Mouse (Mus musculus) myocyte (in vitro differentiated cells): ENCODE results near the gene Ly6g6d. TPM values are rescaled to one million over a fixed set of nuclear protein-coding genes. Genes with fewer than 3 reads are reported as not detected.

Source experiments
- H3K27me3 ChIP-seq: one replicate; pipeline ENCODE4 v1.6.1; 2011; ENCODE audit not compliant: control insufficient read depth, insufficient read depth, insufficient read length
- H3K36me3 ChIP-seq: one replicate; pipeline ENCODE4 v1.6.1; 2011; ENCODE audit not compliant: control insufficient read depth, insufficient read depth
- H3K4me2 ChIP-seq: one replicate; pipeline ENCODE4 v1.6.1; 2011; ENCODE audit warnings: low read depth, control low read depth
- H3K4me3 ChIP-seq: one replicate; pipeline ENCODE4 v1.5.1; 2011; ENCODE audit warnings: mild to moderate bottlenecking, control low read depth, moderate library complexity
- H3K79me2 ChIP-seq: one replicate; pipeline ENCODE4 v1.6.1; 2011; ENCODE audit not compliant: control insufficient read depth, insufficient read depth
- H3ac ChIP-seq: one replicate; pipeline ENCODE4 v1.6.1; 2011; ENCODE audit not compliant: control insufficient read depth, insufficient read length
- CEBPB ChIP-seq: IDR thresholded peaks from 2 replicates; pipeline ENCODE4 v1.6.1; 2011; ENCODE audit warnings: mild to moderate bottlenecking, moderate library complexity; ENCODE audit not compliant: poor library complexity, insufficient read depth, severe bottlenecking
- E2F4 ChIP-seq: IDR thresholded peaks from one replicate; pipeline ENCODE4 v1.6.1; 2011; ENCODE audit warnings: mild to moderate bottlenecking, control low read depth, moderate library complexity; ENCODE audit not compliant: insufficient read depth
- MAX ChIP-seq: IDR thresholded peaks from one replicate; pipeline ENCODE4 v1.6.1; 2011; ENCODE audit warnings: low read depth, mild to moderate bottlenecking, control low read depth
- MYOD1 ChIP-seq, 3 experiments: IDR thresholded peaks; one replicate each; pipeline ENCODE4 v1.6.1; 2011; ENCODE audit warnings: control low read depth in 2 of 3, low read depth in 2 of 3, mild to moderate bottlenecking in 2 of 3, moderate library complexity in 1 of 3; ENCODE audit not compliant: insufficient read length in 2 of 3, control insufficient read depth in 1 of 3
- MYOG ChIP-seq, 3 experiments: IDR thresholded peaks; one replicate each; pipeline ENCODE4 v1.6.1; 2011; ENCODE audit warnings: control low read depth in 2 of 3, low read depth in 2 of 3, mild to moderate bottlenecking in 2 of 3; ENCODE audit not compliant: insufficient read length in 2 of 3, control insufficient read depth in 1 of 3, insufficient read depth in 1 of 3
- POLR2A ChIP-seq: IDR thresholded peaks from one replicate; pipeline ENCODE4 v1.6.1; 2011; ENCODE audit warnings: low read depth, mild to moderate bottlenecking, control low read depth, moderate library complexity; ENCODE audit not compliant: insufficient read length
- POLR2AphosphoS2 ChIP-seq: IDR thresholded peaks from one replicate; pipeline ENCODE4 v1.6.1; 2011; ENCODE audit warnings: low read depth, control low read depth; ENCODE audit not compliant: insufficient read length
- REST ChIP-seq: IDR thresholded peaks from one replicate; pipeline ENCODE4 v1.6.1; 2011; ENCODE audit warnings: mild to moderate bottlenecking, control low read depth, moderate library complexity; ENCODE audit not compliant: insufficient read depth, insufficient read length
- SRF ChIP-seq: IDR thresholded peaks from one replicate; pipeline ENCODE4 v1.6.1; 2011; ENCODE audit warnings: low read depth; ENCODE audit not compliant: control insufficient read depth, insufficient read length
- TCF12 ChIP-seq: IDR thresholded peaks from one replicate; pipeline ENCODE4 v1.6.1; 2011; ENCODE audit warnings: mild to moderate bottlenecking, control low read depth; ENCODE audit not compliant: poor library complexity, insufficient read depth, severe bottlenecking
- TCF3 ChIP-seq: IDR thresholded peaks from one replicate; pipeline ENCODE4 v1.6.1; 2011; ENCODE audit warnings: low read depth, control low read depth; ENCODE audit not compliant: insufficient read length
- USF1 ChIP-seq: IDR thresholded peaks from one replicate; pipeline ENCODE4 v1.6.1; 2011; ENCODE audit warnings: low read depth, mild to moderate bottlenecking, control low read depth, moderate library complexity
- polyA plus RNA-seq: library from polyadenylated mRNA; unstranded; fragments of >200 nt; fragmentation: generic; extraction: Trizol; gene quantifications from one replicate; pipeline ENCODE4 v1.2.1, GENCODE M21; 2012; ENCODE audit warnings: missing spikeins

Ly6g6d gene
- polyA plus RNA-seq, 1 experiment, result not detected

DNA sequence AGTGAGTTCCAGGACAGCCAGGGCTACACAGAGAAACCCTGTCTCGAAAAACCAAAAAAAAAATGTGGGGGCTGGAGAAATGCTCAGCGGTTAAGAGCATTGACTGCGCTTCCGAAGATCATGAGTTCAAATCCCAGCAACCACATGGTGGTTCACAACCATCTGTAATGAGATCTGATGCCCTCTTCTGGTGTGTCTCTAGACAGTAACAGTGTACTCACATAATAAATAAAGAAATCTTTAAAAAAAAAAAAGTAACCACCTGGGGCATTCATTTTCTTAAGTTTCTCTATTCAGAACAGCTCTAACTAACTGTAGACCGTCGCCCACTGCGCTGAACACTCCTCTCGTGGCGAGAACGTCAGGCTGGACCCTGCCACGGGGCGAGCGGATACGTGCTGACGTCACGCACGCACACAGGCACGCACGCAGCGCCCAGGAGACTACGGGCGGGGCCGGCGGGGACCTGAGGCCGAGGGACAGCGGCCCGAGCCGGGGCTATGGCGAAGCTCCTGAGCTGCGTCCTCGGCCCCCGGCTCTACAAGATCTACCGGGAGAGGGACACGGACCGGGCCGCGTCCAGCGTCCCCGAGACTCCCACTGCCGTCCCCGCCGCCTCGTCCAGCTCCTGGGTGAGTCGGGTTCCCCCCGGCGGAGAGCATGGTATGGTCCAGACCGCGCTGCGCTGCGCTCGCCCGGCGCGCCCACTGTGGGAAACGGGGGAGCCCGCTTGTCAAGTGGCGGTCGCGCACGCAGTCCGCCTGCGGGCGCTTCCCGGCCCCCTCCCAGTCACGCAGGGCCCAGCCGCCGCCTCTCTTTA is 11.2 kb upstream of the Ly6g6d start, which contains the start of gene Abhd16a:
Abhd16a (plus strand) TSS at position 439 of the 820 bp plus-strand sequence.
- Histone ChIP-seq H3K27me3 (no peaks in the 10 kb centered on the region), H3K4me3 (peak within 1 kb of the TSS; percentile 47), H3K4me2 (peak within 1 kb of the TSS; percentile 100), H3K36me3 (no peaks in the 10 kb centered on the region), H3K79me2 (peaks cover 13% of the 10 kb centered on the region), H3ac (peak within 1 kb of the TSS; percentile 75)
- TF ChIP-seq MYOD1 (IDR thresholded peaks at IDR 0.05; ENCODE audit: control insufficient read depth in 1 of 3, insufficient read length in 2 of 3, low read depth in 2 of 3), result no peak
- no peak for TF ChIP-seq TCF12
- peak; percentile 94 for TF ChIP-seq POLR2AphosphoS2
- TF ChIP-seq USF1, result no peak
- no peak for TF ChIP-seq CEBPB
- peak; percentile 90 for TF ChIP-seq POLR2A
- no peak for TF ChIP-seq REST
- TF ChIP-seq SRF, result no peak
- TF ChIP-seq MAX, result no peak
- peak in 1 of 3 experiments; percentile 9 for TF ChIP-seq MYOG (IDR thresholded peaks at IDR 0.05; ENCODE audit: control insufficient read depth in 1 of 3, insufficient read depth in 1 of 3, insufficient read length in 2 of 3, low read depth in 2 of 3)

DNA sequence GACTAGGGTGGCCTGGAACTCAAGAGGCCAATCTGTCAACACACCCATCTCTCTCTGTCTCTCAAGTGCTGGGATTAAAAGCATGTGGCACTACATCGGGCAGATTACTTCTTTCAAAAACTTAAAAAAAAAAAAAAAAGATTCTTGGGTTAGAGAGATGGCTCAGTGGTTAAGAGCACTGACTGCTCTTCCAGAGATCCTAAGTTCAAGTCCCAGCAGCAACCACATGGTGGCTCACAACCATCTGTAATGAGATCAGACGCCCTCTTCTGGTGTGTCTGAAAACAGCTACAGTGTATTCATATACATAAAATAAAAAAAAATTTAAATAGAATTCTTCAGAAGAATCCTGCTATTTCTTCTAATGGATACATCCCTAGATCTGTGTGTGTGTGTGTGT is 10.3 kb upstream of the Ly6g6d start:
- Histone ChIP-seq H3K4me3 (no peak overlapping the region), H3K36me3 (no peaks in the 10 kb centered on the region), H3ac (no peak overlapping the region), H3K4me2 (no peak overlapping the region), H3K79me2 (peaks cover 13% of the 10 kb centered on the region), H3K27me3 (peaks cover 5% of the 10 kb centered on the region)
- TF ChIP-seq SRF (no peak), TCF12 (no peak), POLR2AphosphoS2 (no peak), CEBPB (no peak), MYOD1 (IDR thresholded peaks at IDR 0.05; ENCODE audit: control insufficient read depth in 1 of 3, insufficient read length in 2 of 3, low read depth in 2 of 3) (no peak), USF1 (no peak), MAX (no peak)

DNA sequence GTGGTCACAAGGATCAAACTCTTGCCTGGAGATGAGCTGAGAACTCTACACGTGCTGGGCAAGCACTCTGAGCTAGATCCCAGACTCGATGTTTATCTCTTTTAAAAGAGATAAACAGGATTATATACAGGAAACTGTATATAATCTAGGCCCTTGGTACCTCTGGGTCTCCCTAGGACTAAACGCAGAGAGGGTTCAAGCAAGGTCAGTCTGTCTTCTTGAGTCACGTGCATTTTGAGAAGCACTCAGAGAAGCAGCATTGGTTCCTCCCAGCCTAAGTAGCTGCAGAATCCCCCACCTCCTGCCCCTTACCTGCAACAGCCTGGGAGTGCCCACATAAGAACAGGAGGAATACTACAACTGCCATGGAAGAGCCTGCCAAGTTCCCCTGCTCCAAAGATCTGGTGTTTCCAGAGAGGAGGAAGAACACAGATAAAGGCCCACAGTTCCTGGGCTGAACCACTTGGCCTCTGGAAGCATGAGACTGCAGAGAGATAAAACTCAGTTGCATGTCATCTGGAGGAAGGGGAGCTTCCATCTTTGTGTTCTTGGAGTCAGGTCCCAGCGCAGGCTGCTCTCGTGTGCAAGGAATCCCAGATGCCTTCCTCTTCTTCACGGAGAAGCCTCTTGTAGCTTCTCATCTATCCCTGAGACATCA is 7.5 kb upstream of the Ly6g6d start, which contains the start of gene Ly6g6f:
Ly6g6f (minus strand) TSS at position 403 of the 658 bp plus-strand sequence.
- Histone ChIP-seq H3K36me3 (no peaks in the 10 kb centered on the region), H3K4me3 (no peak within 1 kb of the TSS), H3ac (no peak within 1 kb of the TSS), H3K27me3 (peaks cover 11% of the 10 kb centered on the region), H3K4me2 (no peak within 1 kb of the TSS), H3K79me2 (peaks cover 7% of the 10 kb centered on the region)
- no peak for TF ChIP-seq POLR2AphosphoS2
- no peak for TF ChIP-seq TCF3
- TF ChIP-seq MAX, result no peak
- no peak for TF ChIP-seq POLR2A
- TF ChIP-seq MYOG (IDR thresholded peaks at IDR 0.05; ENCODE audit: control insufficient read depth in 1 of 3, insufficient read depth in 1 of 3, insufficient read length in 2 of 3, low read depth in 2 of 3), result no peak
- TF ChIP-seq TCF12, result no peak
- TF ChIP-seq USF1, result no peak
- no peak for TF ChIP-seq E2F4
- TF ChIP-seq CEBPB, result no peak
- TF ChIP-seq SRF, result no peak
- TF ChIP-seq MYOD1 (IDR thresholded peaks at IDR 0.05; ENCODE audit: control insufficient read depth in 1 of 3, insufficient read length in 2 of 3, low read depth in 2 of 3), result no peak
- no peak for TF ChIP-seq REST

DNA sequence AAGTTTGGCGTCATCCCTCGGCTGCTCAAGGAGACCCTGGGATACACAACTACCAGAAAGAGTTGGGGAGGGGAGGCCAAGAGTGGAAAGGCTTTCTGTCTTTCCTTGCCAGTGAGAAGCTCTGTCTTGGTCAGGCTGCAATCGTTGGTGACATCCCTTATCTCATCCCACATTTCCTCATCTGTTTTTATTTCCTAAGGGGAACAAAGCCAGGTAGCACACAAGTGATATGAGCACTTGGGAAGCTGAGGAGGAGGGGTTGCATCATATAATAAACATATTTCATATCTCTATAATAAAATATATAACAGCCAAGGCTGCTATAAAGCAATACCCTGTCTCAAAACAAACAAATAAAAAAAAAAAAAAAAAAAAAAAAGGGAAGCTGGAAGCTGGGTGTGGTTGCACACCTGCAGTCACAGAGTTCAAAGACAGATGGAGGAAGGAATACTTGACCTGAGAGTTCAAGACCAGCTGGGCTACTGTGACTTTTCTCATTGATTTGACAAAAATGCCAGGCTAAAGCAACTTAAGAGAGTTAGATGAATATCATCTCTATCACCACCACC is 6.1 kb upstream of the Ly6g6d start:
- no peak for TF ChIP-seq MYOD1 (IDR thresholded peaks at IDR 0.05; ENCODE audit: control insufficient read depth in 1 of 3, insufficient read length in 2 of 3, low read depth in 2 of 3)
- Histone ChIP-seq H3K4me2 (no peak overlapping the region), H3K27me3 (peaks cover 11% of the 10 kb centered on the region), H3K79me2 (no peaks in the 10 kb centered on the region), H3K36me3 (no peaks in the 10 kb centered on the region), H3K4me3 (no peak overlapping the region), H3ac (no peak overlapping the region)
